Mouse (Mus musculus) left cerebral cortex, adult 18-20 months (tissue): ENCODE measurements around the gene Cmtm7. TPM values are rescaled to one million over a fixed set of nuclear protein-coding genes. Genes with fewer than 3 reads are reported as not detected.
A peak's percentile ranks its signal among the peaks of the same experiment; 100 is the strongest.
"Not testable (repeated sequence)": the region's sequence is repeated elsewhere in the genome, so short reads cannot be mapped to it uniquely, and the experiment has no call there.

Source experiments
- DNase-seq, 2 experiments: peaks; one replicate each; pipeline ENCODE4 v3.0.0; 2021 to 2022; ENCODE audit warnings: low spot score in 2 of 2, mixed read lengths in 1 of 2
- total RNA-seq, 2 experiments: library from RNA; stranded (reverse); gene quantifications; 2 replicates each; pipeline ENCODE4 v1.2.3; 2021

Gene Cmtm7
- total RNA-seq, 2 experiments from 2014 or later, result 3.6 to 5.0 TPM

GRCm38 (mm10) chr9:114728432-114728831 lies 53.2 kb downstream of the Cmtm7 start:
- not testable (repeated sequence) for DNase-seq

- DNase-seq, result peak in 1 of 2 experiments; percentile 34
Observed at GRCm38 (mm10) chr9:114727315-114727714, 54.3 kb downstream of the Cmtm7 start.

GRCm38 (mm10) chr9:114716677-114717331 lies 64.9 kb downstream of the Cmtm7 start:
- DNase-seq, result no peak

- no peak for DNase-seq
Observed at GRCm38 (mm10) chr9:114713481-114713880, 68.2 kb downstream of the Cmtm7 start.

GRCm38 (mm10) chr9:114710345-114710744 lies 71.3 kb downstream of the Cmtm7 start:
- DNase-seq, result no peak

- no peak for DNase-seq
Observed at GRCm38 (mm10) chr9:114707805-114708204, 73.9 kb downstream of the Cmtm7 start.

Other genes with a start within 250 kb of the Cmtm7 start
- gene Trim71, start 217.5 kb downstream of the Cmtm7 start, total RNA-seq, result under 1 TPM; 0.84 to 0.95 TPM
- gene Cnot10, start 141.7 kb downstream of the Cmtm7 start, total RNA-seq, result 10 to 100 TPM; 45.2 to 45.3 TPM
- 10 to 100 TPM; 93.8 to 96.2 TPM for gene Dync1li1, start 93.1 kb downstream of the Cmtm7 start, total RNA-seq
- gene Cmtm6, start 50.7 kb downstream of the Cmtm7 start, total RNA-seq, result 10 to 100 TPM; 20.2 to 23.7 TPM
- 1 to 10 TPM; 1.5 to 1.9 TPM for gene Cmtm8, start 62.3 kb upstream of the Cmtm7 start, total RNA-seq
- 10 to 100 TPM; 83.6 to 91.5 TPM for gene Gpd1l, start 152.1 kb upstream of the Cmtm7 start, total RNA-seq
- gene Osbpl10, start 196.7 kb upstream of the Cmtm7 start, total RNA-seq, result 10 to 100 TPM; 48.5 to 48.9 TPM
- 10 to 100 TPM; 31.5 to 43.7 TPM for gene Rps27rt, start 200.9 kb upstream of the Cmtm7 start, total RNA-seq